Mouse (Mus musculus) intestine, postnatal 0 days (tissue): ENCODE data around the gene Mbnl1. TPM values are rescaled to one million over a fixed set of nuclear protein-coding genes. Genes with fewer than 3 reads are reported as not detected.

Source experiments
- ATAC-seq: fragments of 200-750 bp; cut with Nextera tagmentation; 2 replicates; pipeline ENCODE4 v1.8.0; 2017; ENCODE audit warnings: mild to moderate bottlenecking, moderate TSS enrichment, moderate library complexity
- H3K27ac ChIP-seq: fragments of 300-500 bp; sonication (generic); 2 replicates; pipeline ENCODE4 v1.5.1; 2014; ENCODE audit warnings: mild to moderate bottlenecking, low read depth, low read length, moderate library complexity
- H3K27me3 ChIP-seq: fragments of 300-500 bp; sonication (generic); replicated peaks from 2 replicates; pipeline ENCODE4 v1.6.1; 2014; ENCODE audit warnings: low read length, mixed read lengths; ENCODE audit not compliant: control insufficient read depth, insufficient read depth
- H3K36me3 ChIP-seq: fragments of 300-500 bp; sonication (generic); 2 replicates; pipeline ENCODE4 v1.6.1; 2014; ENCODE audit warnings: mild to moderate bottlenecking, moderate library complexity; ENCODE audit not compliant: control insufficient read depth, insufficient read depth
- H3K4me1 ChIP-seq: fragments of 300-500 bp; sonication (generic); replicated peaks from 2 replicates; pipeline ENCODE4 v1.6.1; 2014; ENCODE audit warnings: antibody characterized with exemption, low read length, mixed read lengths; ENCODE audit not compliant: control insufficient read depth, insufficient read depth
- H3K4me2 ChIP-seq: fragments of 300-500 bp; sonication (generic); replicated peaks from 2 replicates; pipeline ENCODE4 v1.6.1; 2014; ENCODE audit warnings: low read depth, mild to moderate bottlenecking, moderate library complexity
- H3K4me3 ChIP-seq: fragments of 300-500 bp; sonication (generic); 2 replicates; pipeline ENCODE4 v1.5.1; 2014; ENCODE audit warnings: low read depth, low read length
- H3K9ac ChIP-seq: fragments of 300-500 bp; sonication (generic); 2 replicates; pipeline ENCODE4 v1.6.1; 2014; ENCODE audit warnings: mild to moderate bottlenecking, low read depth, low read length
- H3K9me3 ChIP-seq: fragments of 300-500 bp; sonication (generic); 2 replicates; pipeline ENCODE4 v1.6.1; 2016; ENCODE audit warnings: mixed run types; ENCODE audit not compliant: control insufficient read depth
- CTCF ChIP-seq: sonication (generic); IDR thresholded peaks from 2 replicates; pipeline ENCODE4 v1.5.1; 2016; ENCODE audit warnings: low read depth, mild to moderate bottlenecking, control low read depth, antibody characterized with exemption, moderate library complexity
- WGBS: fragments of 180-500 bp; shearing (Covaris S2); extraction: QIAGEN DNeasy Blood & Tissue Kit; methylation state at CpG from one replicate; pipeline ENCODE4 v1.1.7; 2014; 5-methylcytosine and 5-hydroxymethylcytosine counted together
- polyA plus RNA-seq: library from polyadenylated mRNA; unstranded; fragments of >200 nt; fragmentation: Nextera tagmentation; extraction: Ambion mirVana; gene quantifications from 2 replicates; pipeline ENCODE4 v1.2.1, GENCODE M21; 2015

Gene Mbnl1
- polyA plus RNA-seq, 1 experiment from 2014 or later: 55.5 TPM

- H3K4me2 ChIP-seq: no peak overlapping the region
- ATAC-seq: no peak
- H3K27ac ChIP-seq: no peak overlapping the region
- 82% methylated on average over 3 of the region's 3 CpGs for WGBS
- no peak overlapping the region for H3K4me3 ChIP-seq
- no peaks in the 10 kb centered on the region for H3K4me1 ChIP-seq
- no peaks in the 10 kb centered on the region for H3K36me3 ChIP-seq
- no peaks in the 10 kb centered on the region for H3K27me3 ChIP-seq
- TF ChIP-seq CTCF: no peak
- H3K9ac ChIP-seq: no peak overlapping the region
- no peaks in the 10 kb centered on the region for H3K9me3 ChIP-seq
Observed at GRCm38 (mm10) chr3:60538214-60538971, 65.8 kb downstream of the Mbnl1 start.

- Histone ChIP-seq H3K27ac (no peak overlapping the region), H3K9me3 (no peaks in the 10 kb centered on the region), H3K27me3 (no peaks in the 10 kb centered on the region), H3K9ac (no peak overlapping the region), H3K4me2 (no peak overlapping the region), H3K36me3 (no peaks in the 10 kb centered on the region), H3K4me1 (no peaks in the 10 kb centered on the region), H3K4me3 (no peak overlapping the region)
- no peak for TF ChIP-seq CTCF
- ATAC-seq: no peak
- WGBS: 73% methylated on average over 4 of the region's 4 CpGs
Observed at GRCm38 (mm10) chr3:60541121-60541520, 68.5 kb downstream of the Mbnl1 start.

DNA sequence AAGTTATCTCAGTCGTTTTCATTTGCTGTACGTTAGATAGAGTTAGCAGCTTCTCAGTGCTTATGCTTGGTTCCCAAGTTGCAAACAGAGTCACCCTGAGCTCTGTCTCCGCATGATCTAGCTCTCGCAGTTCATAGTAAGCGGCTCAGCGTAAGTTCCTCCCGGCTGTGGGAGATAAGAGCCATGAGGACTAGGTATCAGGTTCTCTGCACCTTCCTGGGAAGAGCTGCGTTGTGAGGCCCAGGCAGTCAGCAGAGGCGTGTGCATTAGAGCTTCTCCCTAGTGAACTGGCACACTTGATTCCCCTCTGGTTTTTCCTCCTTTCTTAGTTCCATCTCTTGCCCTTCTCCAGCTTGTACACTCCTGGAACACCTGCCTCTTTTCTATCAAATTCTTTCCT lies 73.6 kb downstream of the Mbnl1 start:
- Histone ChIP-seq H3K4me3 (no peak overlapping the region), H3K4me1 (no peaks in the 10 kb centered on the region), H3K9ac (no peak overlapping the region), H3K36me3 (no peaks in the 10 kb centered on the region; the same call in 1 of the 2 replicates), H3K27ac (no peak overlapping the region), H3K9me3 (no peaks in the 10 kb centered on the region), H3K4me2 (no peak overlapping the region), H3K27me3 (no peaks in the 10 kb centered on the region)
- no peak for TF ChIP-seq CTCF
- WGBS: 41% methylated on average over 9 of the region's 9 CpGs
- ATAC-seq: no peak

- no peaks in the 10 kb centered on the region for H3K27me3 ChIP-seq
- H3K9me3 ChIP-seq: no peaks in the 10 kb centered on the region
- H3K9ac ChIP-seq: no peak overlapping the region
- TF ChIP-seq CTCF: no peak
- H3K36me3 ChIP-seq: no peaks in the 10 kb centered on the region; the same call in 1 of the 2 replicates
- H3K4me1 ChIP-seq: no peaks in the 10 kb centered on the region
- 96% methylated on average over 4 of the region's 4 CpGs for WGBS
- H3K4me3 ChIP-seq: no peak overlapping the region
- ATAC-seq: no peak
- no peak overlapping the region for H3K4me2 ChIP-seq
- H3K27ac ChIP-seq: no peak overlapping the region
Observed at GRCm38 (mm10) chr3:60546904-60547303, 74.3 kb downstream of the Mbnl1 start.

- no peak overlapping the region for H3K4me3 ChIP-seq
- TF ChIP-seq CTCF: no peak
Observed at GRCm38 (mm10) chr3:60550492-60550891, 77.9 kb downstream of the Mbnl1 start.

DNA sequence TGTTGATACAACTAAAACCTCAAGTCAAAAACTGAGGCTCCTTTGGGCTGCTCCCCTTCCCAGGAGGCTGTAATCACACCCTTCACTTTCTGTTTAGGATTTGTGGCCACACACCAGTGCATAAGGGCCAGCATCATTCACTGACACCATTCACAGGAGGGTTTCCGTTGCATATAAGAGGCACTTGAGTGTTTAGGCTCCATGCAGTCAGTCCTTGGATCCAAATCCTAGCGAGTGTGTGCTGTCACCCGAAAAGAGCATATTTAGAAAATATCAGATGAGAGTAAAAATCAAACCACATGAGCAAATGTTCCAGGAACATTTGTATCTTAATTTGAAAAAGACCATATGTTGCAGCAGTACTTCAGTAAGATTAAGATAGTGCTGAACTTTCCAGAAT lies 79.0 kb downstream of the Mbnl1 start:
- Histone ChIP-seq H3K27me3 (no peaks in the 10 kb centered on the region), H3K4me1 (no peaks in the 10 kb centered on the region), H3K27ac (no peak overlapping the region), H3K36me3 (no peaks in the 10 kb centered on the region; the same call in 1 of the 2 replicates), H3K4me2 (no peak overlapping the region), H3K9ac (no peak overlapping the region), H3K4me3 (no peak overlapping the region), H3K9me3 (no peaks in the 10 kb centered on the region)
- TF ChIP-seq CTCF: no peak
- no peak for ATAC-seq
- 62% methylated on average over 3 of the region's 3 CpGs for WGBS

More at GRCm38 (mm10) chr3:60550492-60550891, 77.9 kb downstream of the Mbnl1 start:
- WGBS: 65% methylated on average over 5 of the region's 5 CpGs
- Histone ChIP-seq H3K27ac (no peak overlapping the region), H3K9ac (no peak overlapping the region), H3K27me3 (no peaks in the 10 kb centered on the region), H3K36me3 (no peaks in the 10 kb centered on the region; the same call in 1 of the 2 replicates), H3K9me3 (no peaks in the 10 kb centered on the region), H3K4me2 (no peak overlapping the region), H3K4me1 (no peaks in the 10 kb centered on the region)
- ATAC-seq: no peak
